ENCODE assay signal across 12 mouse cellular contexts in the genomic region with DNA sequence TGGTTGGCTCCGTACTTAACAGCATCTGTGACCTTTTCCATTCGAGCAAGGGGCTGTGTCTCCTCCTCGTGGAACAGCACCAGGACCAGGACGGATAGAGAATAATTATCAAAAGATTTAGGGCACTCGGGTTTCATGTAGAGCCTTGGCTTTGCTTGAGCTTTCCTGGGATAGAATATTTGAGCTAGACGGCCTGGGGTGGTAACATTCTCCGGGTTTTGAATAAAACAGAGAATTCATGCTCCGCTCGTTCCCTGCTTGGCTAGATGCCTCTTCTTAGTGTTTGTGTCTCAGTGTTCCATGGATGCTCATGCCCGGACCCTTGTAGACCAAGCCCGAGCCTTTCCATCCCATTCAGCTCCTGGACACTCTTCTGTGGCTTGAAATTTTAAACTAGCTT.
DNase-seq lines count a peak whose midpoint lies in the region; TF ChIP-seq lines count a peak whose summit lies in the region.
"Had no signal": no experiment of that assay in that cellular context is flagged by ENCODE, and none has a peak within 500 bp of the region (broad histone marks: within the 10 kb centered on the region; RNA-seq: fewer than 3 reads in every experiment).

No protein-coding gene starts in this region.

- no peak for TF ChIP-seq POLR2A in cortical plate, adult 2 months (IDR thresholded peaks at IDR 0.05; ENCODE audit: extremely low read depth, insufficient read depth, low read length)

- TF ChIP-seq CTCF in cortical plate, adult 2 months (IDR thresholded peaks at IDR 0.05; ENCODE audit: extremely low read depth, insufficient read depth, low read length) = no peak

- peak overlapping the region; percentile 83; the same call in 1 of the 2 replicates for H3K27ac ChIP-seq in cortical plate, adult 2 months (ENCODE audit: insufficient read depth, low read length)
- H3K27ac ChIP-seq: heart, embryonic 15.5 days; limb, embryonic 15.5 days had no signal

- no peaks in the 10 kb centered on the region; the same call in 1 of the 2 replicates for H3K4me1 ChIP-seq in cortical plate, adult 2 months (ENCODE audit: control insufficient read depth, insufficient read depth, low read length)
- H3K4me1 ChIP-seq: megakaryocyte, embryonic 14.5 days had no signal

- DNase-seq in heart, adult 11 months = peak; percentile 84
- DNase-seq in heart, adult 9 months (ENCODE audit: low spot score in 2 of 2) = no peak
- peak; percentile 43 for DNase-seq in Muller cell, postnatal 12 days (ENCODE audit: inconsistent ontology term)
- DNase-seq in cerebellum, adult 11 months = peak; percentile 38
- DNase-seq in gastrocnemius, adult 8-10 months (ENCODE audit: low spot score in 2 of 2) = no peak
- DNase-seq in kidney, postnatal 14 days = no peak
- no peak for DNase-seq in gastrocnemius, postnatal 25 days
- DNase-seq: lung, adult 2 months had no signal

- no peak overlapping the region for H3K4me3 ChIP-seq in cortical plate, adult 2 months (ENCODE audit: insufficient read depth, low read length)
- H3K4me3 ChIP-seq: heart, embryonic 15.5 days; limb, embryonic 15.5 days; megakaryocyte, embryonic 14.5 days had no signal

Comparison
In these comparisons a context has a peak if more than half of its experiments do, and no peak if none do; other contexts are left out.
1. DNase-seq: peak in heart, adult 11 months (single experiment), Muller cell, postnatal 12 days (single experiment) and cerebellum, adult 11 months (single experiment); none in heart, adult 9 months (0 of 2), gastrocnemius, adult 8-10 months (0 of 2), kidney, postnatal 14 days (single experiment) and gastrocnemius, postnatal 25 days (single experiment).